Mouse (Mus musculus): Measurements from ENCODE around the gene Fsip1.

- no peak for TF ChIP-seq CTCF (IDR thresholded peaks at IDR 0.05)
- no peak for TF ChIP-seq EP300 (IDR thresholded peaks at IDR 0.05)
Observed at GRCm38 (mm10) chr2:118120751-118121150, 136.0 kb downstream of the Fsip1 start.
